8 mouse cellular contexts compared by ENCODE assay signal in the genomic region with DNA sequence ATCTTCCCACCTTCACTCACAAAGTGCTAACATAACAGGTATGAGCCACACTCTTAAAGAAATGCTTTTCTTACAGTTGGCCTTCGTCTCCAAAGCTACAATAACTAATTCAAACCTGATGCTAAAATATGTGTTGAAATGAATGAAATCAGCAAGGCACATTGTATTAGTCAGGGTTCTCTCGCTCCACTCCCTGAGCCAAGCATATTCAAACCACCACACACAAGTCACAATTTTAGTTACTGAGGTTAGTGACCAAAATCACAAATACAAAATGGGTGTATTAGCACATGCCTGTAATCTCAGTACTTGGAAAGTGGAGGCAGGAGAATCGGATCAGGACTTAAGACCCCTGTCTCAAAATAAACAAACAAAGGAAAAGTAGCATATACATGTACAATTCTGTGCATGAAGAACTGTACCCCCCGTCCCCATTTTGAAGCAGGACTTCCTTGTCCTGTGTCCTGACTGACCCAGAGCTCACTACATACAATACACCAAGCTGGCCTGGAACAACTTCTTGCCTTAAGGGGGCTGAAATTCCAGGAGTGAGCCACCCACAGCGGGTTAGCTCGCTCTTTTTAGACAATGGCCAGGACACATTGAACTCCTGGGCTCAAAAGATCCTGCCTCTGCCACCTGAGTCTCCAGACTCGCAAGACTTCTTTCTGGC. TPM values are rescaled to one million over a fixed set of nuclear protein-coding genes. Genes with fewer than 3 reads are reported as not detected.
DNase-seq lines count a peak whose midpoint lies in the region; ATAC-seq and TF ChIP-seq lines count a peak whose summit lies in the region.

No protein-coding gene starts in this region.

- no peaks in the 10 kb centered on the region; the same call in 1 of the 2 replicates for H3K36me3 ChIP-seq in kidney, adult 2 months (ENCODE audit: control insufficient read depth, insufficient read depth, low read length)
- H3K36me3 ChIP-seq in MEL (ENCODE audit: control insufficient read depth in 1 of 2, insufficient read depth in 2 of 2, low read length in 2 of 2), result peaks cover 0 to 15% of the 10 kb centered on the region in 2 experiments; a peak in 3 of 4 replicates
- peaks cover 18% of the 10 kb centered on the region for H3K36me3 ChIP-seq in forebrain, embryonic 15.5 days
- peaks cover 12% of the 10 kb centered on the region for H3K36me3 ChIP-seq in liver, postnatal 0 days (replicated peaks; ENCODE audit: insufficient read depth, low read length)

- H3K9me3 ChIP-seq in MEL (replicated peaks; ENCODE audit: insufficient read depth, low read length), result no peaks in the 10 kb centered on the region
- H3K9me3 ChIP-seq in forebrain, embryonic 15.5 days, result no peaks in the 10 kb centered on the region
- H3K9me3 ChIP-seq in liver, postnatal 0 days (ENCODE audit: low read length), result no peaks in the 10 kb centered on the region

- H3K27ac ChIP-seq in kidney, adult 2 months (ENCODE audit: insufficient read depth, low read depth, low read length), result peak overlapping the region; percentile 96
- peak overlapping the region; percentile 60 for H3K27ac ChIP-seq in MEL (ENCODE audit: control insufficient read depth, low read depth, low read length)
- peak overlapping the region; percentile 87 for H3K27ac ChIP-seq in forebrain, embryonic 15.5 days (replicated peaks)
- peak overlapping the region; percentile 99 for H3K27ac ChIP-seq in liver, postnatal 0 days (ENCODE audit: low read depth)

- ATAC-seq in forebrain, embryonic 15.5 days (replicated peaks), result peak; percentile 12; the same call in 1 of the 2 replicates
- no peak for ATAC-seq in liver, postnatal 0 days

- TF ChIP-seq EP300 in MEL (IDR thresholded peaks at IDR 0.05; ENCODE audit: low read depth in 1 of 2, low read length in 2 of 2), result no peak
- TF ChIP-seq EP300 in liver, postnatal 0 days (IDR thresholded peaks at IDR 0.05; ENCODE audit: low read depth), result no peak

- TF ChIP-seq POLR2A in kidney, adult 2 months (IDR thresholded peaks at IDR 0.05; ENCODE audit: low read depth, low read length), result no peak
- TF ChIP-seq POLR2A in MEL (IDR thresholded peaks at IDR 0.05; ENCODE audit: control insufficient read depth in 1 of 2, insufficient read depth in 1 of 2, low read depth in 1 of 2, low read length in 2 of 2, poor library complexity in 1 of 2), result no peak

- no peak for DNase-seq in kidney, adult 2 months
- DNase-seq in kidney, postnatal 10 days, result no peak
- peak; percentile 70 for DNase-seq in MEL (ENCODE audit: low read depth, low spot score)
- no peak for DNase-seq in liver, postnatal 0 days
- DNase-seq in right cerebral cortex, adult 18-20 months, result no peak
- no peak for DNase-seq in layer of hippocampus, postnatal 36 days
- DNase-seq in kidney, postnatal 14 days, result no peak

- peak overlapping the region; percentile 93 for H3K4me3 ChIP-seq in kidney, adult 2 months (ENCODE audit: insufficient read depth, low read depth, low read length)
- H3K4me3 ChIP-seq in MEL (ENCODE audit: control insufficient read depth in 1 of 2, insufficient read depth in 1 of 2, low read depth in 2 of 2, low read length in 2 of 2), result peak overlapping the region; percentile 61 to 95
- H3K4me3 ChIP-seq in forebrain, embryonic 15.5 days, result peak overlapping the region; percentile 55
- peak overlapping the region; percentile 67 for H3K4me3 ChIP-seq in liver, postnatal 0 days (ENCODE audit: low read depth, low read length)

- WGBS in kidney, adult 2 months, result 11% methylated on average over 7 of the region's 7 CpGs
- 22% methylated on average over 7 of the region's 7 CpGs for WGBS in forebrain, embryonic 15.5 days
- WGBS in liver, postnatal 0 days (ENCODE audit: insufficient replicate concordance), result 20% methylated on average over 7 of the region's 7 CpGs

- no peak for TF ChIP-seq RAD21 in MEL (IDR thresholded peaks at IDR 0.05; ENCODE audit: low read depth, low read length)

- H3K79me2 ChIP-seq in MEL (ENCODE audit: control insufficient read depth, insufficient read depth, low read length, poor library complexity), result peaks cover 31% of the 10 kb centered on the region

- H3K9ac ChIP-seq in MEL (ENCODE audit: control insufficient read depth, low read depth, low read length, poor library complexity, severe bottlenecking), result peak overlapping the region; percentile 93
- H3K9ac ChIP-seq in forebrain, embryonic 15.5 days (replicated peaks), result peak overlapping the region; percentile 81
- H3K9ac ChIP-seq in liver, postnatal 0 days (replicated peaks), result peak overlapping the region; percentile 98

- TF ChIP-seq CTCF in kidney, adult 2 months (conservative IDR thresholded peaks at IDR 0.05; ENCODE audit: insufficient read depth, insufficient read length, low read depth, low read length), result no peak
- no peak for TF ChIP-seq CTCF in MEL (IDR thresholded peaks at IDR 0.05 in 2 of 3, conservative IDR thresholded peaks at IDR 0.05 in 1 of 3; ENCODE audit: control insufficient read depth in 1 of 3, insufficient read depth in 1 of 3, low read depth in 2 of 3, low read length in 3 of 3, poor library complexity in 1 of 3, severe bottlenecking in 1 of 3)
- TF ChIP-seq CTCF in liver, postnatal 0 days (IDR thresholded peaks at IDR 0.05; ENCODE audit: low read depth), result no peak

- H3K27me3 ChIP-seq in kidney, adult 2 months (replicated peaks; ENCODE audit: control insufficient read depth, insufficient read depth, low read length), result no peaks in the 10 kb centered on the region
- H3K27me3 ChIP-seq in MEL (ENCODE audit: control insufficient read depth in 1 of 2, insufficient read depth in 2 of 2, low read length in 2 of 2), result no peaks in the 10 kb centered on the region
- no peaks in the 10 kb centered on the region for H3K27me3 ChIP-seq in forebrain, embryonic 15.5 days
- no peaks in the 10 kb centered on the region for H3K27me3 ChIP-seq in liver, postnatal 0 days (ENCODE audit: insufficient read depth, low read length)

- peaks cover 20% of the 10 kb centered on the region for H3K4me1 ChIP-seq in kidney, adult 2 months (ENCODE audit: control insufficient read depth, insufficient read depth, low read length)
- peaks cover 0 to 5% of the 10 kb centered on the region in 2 experiments; a peak in 3 of 4 replicates for H3K4me1 ChIP-seq in MEL (ENCODE audit: control insufficient read depth in 1 of 2, insufficient read depth in 2 of 2, low read length in 2 of 2)
- H3K4me1 ChIP-seq in forebrain, embryonic 15.5 days, result peaks cover 37% of the 10 kb centered on the region
- H3K4me1 ChIP-seq in liver, postnatal 0 days (ENCODE audit: insufficient read depth), result peaks cover 13% of the 10 kb centered on the region

- peak overlapping the region; percentile 90 for H3K4me2 ChIP-seq in forebrain, embryonic 15.5 days (replicated peaks)
- peak overlapping the region; percentile 98 for H3K4me2 ChIP-seq in liver, postnatal 0 days (ENCODE audit: low read depth, low read length)

TF ChIP-seq in MEL, 35 proteins besides CTCF, POLR2A, EP300 and RAD21 (continues in another document):
- TF ChIP-seq TCF12 (IDR thresholded peaks at IDR 0.05; ENCODE audit: low read depth, low read length), result no peak; the same call in 1 of the 2 replicates
- TF ChIP-seq POLR2AphosphoS5 (IDR thresholded peaks at IDR 0.05; ENCODE audit: borderline replicate concordance, low read depth, low read length), result no peak
- TF ChIP-seq CHD2 (IDR thresholded peaks at IDR 0.05; ENCODE audit: low read length), result no peak
- TF ChIP-seq MXI1 (IDR thresholded peaks at IDR 0.05; ENCODE audit: low read depth, low read length), result peak; percentile 27; the same call in 1 of the 2 replicates
- no peak for TF ChIP-seq ZNF384 (IDR thresholded peaks at IDR 0.05; ENCODE audit: low read depth, low read length)
- no peak for TF ChIP-seq MEF2A (IDR thresholded peaks at IDR 0.05; ENCODE audit: extremely low read depth, insufficient replicate concordance, low read depth, low read length, poor library complexity, severe bottlenecking)
- no peak for TF ChIP-seq MAZ (IDR thresholded peaks at IDR 0.05; ENCODE audit: low read depth, low read length)
- no peak for TF ChIP-seq MYB (IDR thresholded peaks at IDR 0.05; ENCODE audit: low read depth, low read length)
- TF ChIP-seq TBP (IDR thresholded peaks at IDR 0.05; ENCODE audit: low read depth, low read length), result no peak

RNA-seq across cellular contexts. Expression of a gene that starts 12.1 kb away (rescaled TPM):
- polyA plus RNA-seq in kidney, adult 2 months (2012; rRNA removed), result 344 and 416 TPM in 2 replicates
- total RNA-seq in MEL (2012; rRNA removed), result 134 and 137 TPM in 2 replicates
- 100 to 1,000 TPM in 1 of 2 experiments, not detected in 1; 193 TPM for polyA plus RNA-seq in MEL (2012; ENCODE audit: insufficient read depth in 1 of 2, insufficient read length in 2 of 2, low read depth in 1 of 2, low replicate concordance in 2 of 2, missing spikeins in 1 of 2)
- 213 and 219 TPM in 2 replicates for polyA plus RNA-seq in forebrain, embryonic 15.5 days (2015; fragmentation: Nextera tagmentation; extraction: Ambion mirVana)
- polyA plus RNA-seq in liver, postnatal 0 days (2015; fragmentation: Nextera tagmentation; extraction: Ambion mirVana), result 196 and 199 TPM in 2 replicates
- 100 to 1,000 TPM; 228 to 253 TPM for total RNA-seq in layer of hippocampus, postnatal 36 days (2021)

RNA-seq across cellular contexts. Expression of a gene that starts 12.2 kb away (rescaled TPM):
- polyA plus RNA-seq in kidney, adult 2 months (2012; rRNA removed), result 18.8 and 19.0 TPM in 2 replicates
- 18.0 and 21.9 TPM in 2 replicates for total RNA-seq in MEL (2012; rRNA removed)
- 10 to 100 TPM in 1 of 2 experiments, not detected in 1; 23.1 TPM for polyA plus RNA-seq in MEL (2012; ENCODE audit: insufficient read depth in 1 of 2, insufficient read length in 2 of 2, low read depth in 1 of 2, low replicate concordance in 2 of 2, missing spikeins in 1 of 2)
- polyA plus RNA-seq in forebrain, embryonic 15.5 days (2015; fragmentation: Nextera tagmentation; extraction: Ambion mirVana), result 58.7 and 63.8 TPM in 2 replicates
- polyA plus RNA-seq in liver, postnatal 0 days (2015; fragmentation: Nextera tagmentation; extraction: Ambion mirVana), result 8.7 and 9.8 TPM in 2 replicates
- 10 to 100 TPM; 34.0 to 44.0 TPM for total RNA-seq in layer of hippocampus, postnatal 36 days (2021)

RNA-seq across cellular contexts. Expression of a gene that starts 23.5 kb away (rescaled TPM):
- 40.5 and 40.6 TPM in 2 replicates for polyA plus RNA-seq in kidney, adult 2 months (2012; rRNA removed)
- total RNA-seq in MEL (2012; rRNA removed), result 46.2 and 49.6 TPM in 2 replicates
- polyA plus RNA-seq in MEL (2012; ENCODE audit: insufficient read depth in 1 of 2, insufficient read length in 2 of 2, low read depth in 1 of 2, low replicate concordance in 2 of 2, missing spikeins in 1 of 2), result 100 to 1,000 TPM in 1 of 2 experiments, 10 to 100 TPM in 1; 82.3 to 212 TPM
- 132 and 136 TPM in 2 replicates for polyA plus RNA-seq in forebrain, embryonic 15.5 days (2015; fragmentation: Nextera tagmentation; extraction: Ambion mirVana)
- polyA plus RNA-seq in liver, postnatal 0 days (2015; fragmentation: Nextera tagmentation; extraction: Ambion mirVana), result 26.0 and 29.4 TPM in 2 replicates
- 100 to 1,000 TPM; 148 to 152 TPM for total RNA-seq in layer of hippocampus, postnatal 36 days (2021)

RNA-seq across cellular contexts. Expression of a gene that starts 31.0 kb away (rescaled TPM):
- polyA plus RNA-seq in kidney, adult 2 months (2012; rRNA removed), result 9.9 and 11.1 TPM in 2 replicates
- total RNA-seq in MEL (2012; rRNA removed), result not detected in 2 replicates
- not detected for polyA plus RNA-seq in MEL (2012; ENCODE audit: insufficient read depth in 1 of 2, insufficient read length in 2 of 2, low read depth in 1 of 2, low replicate concordance in 2 of 2, missing spikeins in 1 of 2)
- 68.5 and 70.6 TPM in 2 replicates for polyA plus RNA-seq in forebrain, embryonic 15.5 days (2015; fragmentation: Nextera tagmentation; extraction: Ambion mirVana)
- polyA plus RNA-seq in liver, postnatal 0 days (2015; fragmentation: Nextera tagmentation; extraction: Ambion mirVana), result 2.9 and 3.1 TPM in 2 replicates
- total RNA-seq in layer of hippocampus, postnatal 36 days (2021), result 100 to 1,000 TPM; 195 to 200 TPM
